Mouse (Mus musculus): ENCODE data around the gene Tmc5. TPM values are rescaled to one million over a fixed set of nuclear protein-coding genes. Genes with fewer than 3 reads are reported as not detected.
A peak's percentile ranks its signal among the peaks of the same experiment; 100 is the strongest.

The Tmc5 gene
- total and polyA plus RNA-seq, 2 experiments from 2014 or later: 0.22 to 0.66 TPM

- WGBS: 89% methylated on average over 9 of the region's 9 CpGs
- no peak for TF ChIP-seq CTCF (IDR thresholded peaks at IDR 0.05)
- no peaks in the 10 kb centered on the region for H3K4me1 ChIP-seq (ENCODE audit: insufficient read depth, low read length)
- H3K9ac ChIP-seq (replicated peaks; ENCODE audit: low read length, poor library complexity, severe bottlenecking): no peak overlapping the region
- no peaks in the 10 kb centered on the region for H3K27me3 ChIP-seq (ENCODE audit: insufficient read depth, low read length)
- no peak for DNase-seq (ENCODE audit: low spot score)
- no peak overlapping the region for H3K27ac ChIP-seq (ENCODE audit: low read depth, low read length)
- H3K9me3 ChIP-seq (ENCODE audit: low read length): no peaks in the 10 kb centered on the region
- no peak overlapping the region for H3K4me2 ChIP-seq (ENCODE audit: low read depth, low read length, poor library complexity, severe bottlenecking)
- ATAC-seq (ENCODE audit: low FRiP score): no peak
- no peaks in the 10 kb centered on the region for H3K36me3 ChIP-seq (ENCODE audit: insufficient read depth, low read length)
- no peak overlapping the region for H3K4me3 ChIP-seq (ENCODE audit: low read depth, low read length)
These were observed 36.0 kb downstream of the Tmc5 start for GRCm38 (mm10) chr7:118633094-118633493.

GRCm38 (mm10) chr7:118633951-118634350 lies 36.9 kb downstream of the Tmc5 start:
- TF ChIP-seq CTCF (IDR thresholded peaks at IDR 0.05): no peak
- Histone ChIP-seq H3K27ac (ENCODE audit: low read depth, low read length) (no peak overlapping the region), H3K9me3 (ENCODE audit: low read length) (no peaks in the 10 kb centered on the region), H3K9ac (replicated peaks; ENCODE audit: low read length, poor library complexity, severe bottlenecking) (no peak overlapping the region), H3K27me3 (ENCODE audit: insufficient read depth, low read length) (no peaks in the 10 kb centered on the region), H3K4me1 (ENCODE audit: insufficient read depth, low read length) (no peaks in the 10 kb centered on the region), H3K4me3 (ENCODE audit: low read depth, low read length) (no peak overlapping the region), H3K4me2 (ENCODE audit: low read depth, low read length, poor library complexity, severe bottlenecking) (no peak overlapping the region), H3K36me3 (ENCODE audit: insufficient read depth, low read length) (no peaks in the 10 kb centered on the region)
- 81% methylated on average over 7 of the region's 7 CpGs for WGBS
- no peak for DNase-seq (ENCODE audit: low spot score)
- ATAC-seq (ENCODE audit: low FRiP score): no peak

GRCm38 (mm10) chr7:118637466-118637865 lies 40.4 kb downstream of the Tmc5 start:
- Histone ChIP-seq H3K4me2 (ENCODE audit: low read depth, low read length, poor library complexity, severe bottlenecking) (no peak overlapping the region), H3K4me3 (ENCODE audit: low read depth, low read length) (no peak overlapping the region), H3K4me1 (ENCODE audit: insufficient read depth, low read length) (no peaks in the 10 kb centered on the region), H3K9ac (replicated peaks; ENCODE audit: low read length, poor library complexity, severe bottlenecking) (no peak overlapping the region), H3K27me3 (ENCODE audit: insufficient read depth, low read length) (no peaks in the 10 kb centered on the region), H3K27ac (ENCODE audit: low read depth, low read length) (no peak overlapping the region), H3K9me3 (ENCODE audit: low read length) (no peaks in the 10 kb centered on the region), H3K36me3 (ENCODE audit: insufficient read depth, low read length) (no peaks in the 10 kb centered on the region)
- 70% methylated on average over 4 of the region's 4 CpGs for WGBS
- DNase-seq (ENCODE audit: low spot score): no peak
- ATAC-seq (ENCODE audit: low FRiP score): no peak
- no peak for TF ChIP-seq CTCF (IDR thresholded peaks at IDR 0.05)

DNA sequence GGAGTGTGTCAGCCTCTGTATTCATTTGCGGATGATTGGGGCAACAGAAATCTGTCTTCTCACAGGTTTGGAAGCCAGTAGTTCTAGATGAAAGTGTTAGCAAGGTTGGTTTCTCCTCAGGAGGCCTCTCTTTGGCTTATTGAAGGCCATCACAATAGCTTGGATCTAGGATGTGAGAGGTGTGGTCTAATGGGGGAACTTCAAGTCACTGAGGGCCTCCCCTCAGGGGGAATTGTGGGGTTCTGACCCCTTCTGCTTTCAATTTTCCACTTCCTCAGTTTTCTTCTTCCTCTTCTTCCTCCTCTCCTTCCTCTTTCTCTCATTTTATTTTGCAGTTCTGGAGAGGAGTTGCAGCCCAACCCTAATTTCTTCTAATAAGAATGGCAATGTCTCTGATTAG lies 49.1 kb downstream of the Tmc5 start:
- no peak overlapping the region for H3K27ac ChIP-seq (ENCODE audit: low read depth, low read length)
- H3K27me3 ChIP-seq (ENCODE audit: insufficient read depth, low read length): no peaks in the 10 kb centered on the region
- 82% methylated on average over 1 of the region's 1 CpGs for WGBS
- no peak overlapping the region for H3K4me3 ChIP-seq (ENCODE audit: low read depth, low read length)
- no peaks in the 10 kb centered on the region for H3K9me3 ChIP-seq (ENCODE audit: low read length)
- H3K4me1 ChIP-seq (ENCODE audit: insufficient read depth, low read length): no peaks in the 10 kb centered on the region
- no peak for ATAC-seq (ENCODE audit: low FRiP score)
- H3K36me3 ChIP-seq (ENCODE audit: insufficient read depth, low read length): no peaks in the 10 kb centered on the region
- no peak for DNase-seq (ENCODE audit: low spot score)
- H3K4me2 ChIP-seq (ENCODE audit: low read depth, low read length, poor library complexity, severe bottlenecking): no peak overlapping the region
- no peak for TF ChIP-seq CTCF (IDR thresholded peaks at IDR 0.05)
- no peak overlapping the region for H3K9ac ChIP-seq (replicated peaks; ENCODE audit: low read length, poor library complexity, severe bottlenecking)

DNA sequence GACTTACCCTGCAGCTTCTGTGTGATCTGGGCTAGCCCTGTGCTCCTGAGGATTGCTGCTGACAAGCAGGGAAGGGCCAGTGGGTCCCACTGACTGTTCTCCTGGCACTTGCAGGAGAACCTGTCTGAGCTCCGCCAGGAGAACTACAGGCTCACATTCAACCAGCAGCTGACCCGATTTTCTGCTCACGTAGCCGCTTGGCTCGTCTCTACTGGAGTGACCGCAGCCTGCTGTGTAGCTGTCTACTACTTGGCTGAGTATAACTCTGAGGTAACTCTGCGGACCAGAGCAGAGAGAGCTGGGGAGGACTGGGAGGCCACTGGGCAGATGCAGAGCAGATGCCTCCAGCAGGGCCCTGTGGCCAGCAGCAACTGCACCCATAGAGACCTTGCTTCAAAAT lies 52.2 kb downstream of the Tmc5 start:
- whole genome bisulfite sequencing: 65% methylated on average over 7 of the region's 7 CpGs
- DNase-seq (ENCODE audit: low spot score) (peak; percentile 45), ATAC-seq (ENCODE audit: low FRiP score) (no peak)

DNA sequence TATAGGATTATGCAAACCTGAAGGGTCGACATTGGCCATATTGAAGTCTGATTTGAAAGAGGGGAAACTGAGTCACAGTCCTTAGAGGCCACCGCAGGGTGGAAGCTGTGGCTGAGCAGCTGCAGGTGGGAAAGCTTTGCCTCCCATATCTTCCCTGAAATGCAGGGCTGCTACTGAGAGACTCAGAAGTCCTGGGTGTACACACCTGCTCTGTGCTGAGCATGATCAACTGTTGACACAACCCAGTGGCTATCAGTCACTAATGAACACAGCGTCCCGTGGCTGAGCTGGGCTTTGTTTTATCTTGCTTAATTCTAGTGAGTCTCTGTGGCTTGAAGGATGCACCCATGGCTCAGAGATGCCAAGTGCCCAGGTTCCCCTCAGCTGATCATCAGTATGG lies 53.0 kb downstream of the Tmc5 start:
- Histone ChIP-seq H3K9me3 (ENCODE audit: low read length) (no peaks in the 10 kb centered on the region), H3K4me3 (ENCODE audit: low read depth, low read length) (no peak overlapping the region), H3K9ac (replicated peaks; ENCODE audit: low read length, poor library complexity, severe bottlenecking) (no peak overlapping the region), H3K36me3 (ENCODE audit: insufficient read depth, low read length) (no peaks in the 10 kb centered on the region), H3K4me1 (ENCODE audit: insufficient read depth, low read length) (no peaks in the 10 kb centered on the region), H3K4me2 (ENCODE audit: low read depth, low read length, poor library complexity, severe bottlenecking) (no peak overlapping the region), H3K27me3 (ENCODE audit: insufficient read depth, low read length) (no peaks in the 10 kb centered on the region), H3K27ac (ENCODE audit: low read depth, low read length) (no peak overlapping the region)
- no peak for TF ChIP-seq CTCF (IDR thresholded peaks at IDR 0.05)
- DNase-seq (ENCODE audit: low spot score): no peak
- no peak for ATAC-seq (ENCODE audit: low FRiP score)
- 90% methylated on average over 4 of the region's 4 CpGs for WGBS

More for the DNA sequence above, 52.2 kb downstream of the Tmc5 start:
- H3K27me3 ChIP-seq (ENCODE audit: insufficient read depth, low read length): no peaks in the 10 kb centered on the region
- no peak overlapping the region for H3K4me3 ChIP-seq (ENCODE audit: low read depth, low read length)
- H3K9ac ChIP-seq (replicated peaks; ENCODE audit: low read length, poor library complexity, severe bottlenecking): no peak overlapping the region
- no peaks in the 10 kb centered on the region for H3K4me1 ChIP-seq (ENCODE audit: insufficient read depth, low read length)
- no peak for TF ChIP-seq CTCF (IDR thresholded peaks at IDR 0.05)
- no peaks in the 10 kb centered on the region for H3K9me3 ChIP-seq (ENCODE audit: low read length)
- no peak overlapping the region for H3K27ac ChIP-seq (ENCODE audit: low read depth, low read length)
- H3K4me2 ChIP-seq (ENCODE audit: low read depth, low read length, poor library complexity, severe bottlenecking): no peak overlapping the region
- H3K36me3 ChIP-seq (ENCODE audit: insufficient read depth, low read length): no peaks in the 10 kb centered on the region
